Mouse (Mus musculus): ENCODE measurements around the gene Gm29582. TPM values are rescaled to one million over a fixed set of nuclear protein-coding genes. Genes with fewer than 3 reads are reported as not detected.
"Not testable (repeated sequence)": the region's sequence is repeated elsewhere in the genome, so short reads cannot be mapped to it uniquely, and the experiment has no call there.

Gene Gm29582
- polyA plus RNA-seq (2014; fragmentation: Nextera tagmentation; extraction: Ambion mirVana) = not detected in 2 replicates

DNA sequence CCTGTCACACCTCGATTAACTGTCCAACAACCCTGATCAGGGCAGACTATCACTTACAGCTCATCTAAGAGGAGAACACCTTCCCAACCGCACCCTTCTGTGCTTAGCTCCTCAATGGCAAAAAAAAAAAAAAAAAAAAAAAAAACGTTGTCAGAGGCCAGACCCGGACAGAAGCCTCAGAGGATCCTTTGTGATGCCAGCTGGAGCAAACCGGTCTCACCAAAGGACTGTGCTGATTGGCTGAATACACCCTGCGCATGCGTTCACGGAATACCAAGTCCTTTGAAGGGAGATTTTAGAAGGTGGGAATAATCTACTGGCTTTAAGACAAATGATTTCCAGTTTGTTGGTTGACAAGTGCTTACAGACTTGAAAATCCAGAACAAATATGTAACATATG, at the start of gene Gm29582:
TSS of gene Gm29582 (minus strand) at position 101 of the 400 bp plus-strand sequence.
- not testable (repeated sequence) for H3K36me3 ChIP-seq (ENCODE audit: control insufficient read depth, insufficient read depth, low read length); H3K27ac ChIP-seq (ENCODE audit: low read depth); H3K9ac ChIP-seq (ENCODE audit: low read length); H3K9me3 ChIP-seq (ENCODE audit: control insufficient read depth, low read length); ATAC-seq (replicated peaks; ENCODE audit: low FRiP score, low TSS enrichment, low read depth); H3K4me1 ChIP-seq (replicated peaks; ENCODE audit: control insufficient read depth, insufficient read depth, low read length); DNase-seq (ENCODE audit: low spot score); H3K27me3 ChIP-seq (replicated peaks; ENCODE audit: control insufficient read depth, insufficient read depth, low read length); H3K4me2 ChIP-seq (ENCODE audit: low read length); H3K4me3 ChIP-seq (ENCODE audit: low read depth, low read length)
- no CpG with 5 or more reads among the region's 8 CpGs for WGBS

Data from intestine, embryonic 14.5 days (tissue).